Mouse (Mus musculus): Measurements from ENCODE around the gene Grpr. TPM values are rescaled to one million over a fixed set of nuclear protein-coding genes. Genes with fewer than 3 reads are reported as not detected.

Grpr gene
- total RNA-seq (2021) = under 1 TPM in 1 of 2 experiments, not detected in 1; 0.21 TPM
- long read RNA-seq, experiment 1 = 0 reads
- long read RNA-seq, experiment 2 = 0 reads

- DNase-seq (ENCODE audit: low spot score in 2 of 2) = peak in 1 of 2 experiments; percentile 11
These were observed at the start of gene Grpr for GRCm38 (mm10) chrX:163549666-163550065. Gene Grpr, minus strand, starts transcription at chrX:163549677.

- DNase-seq (ENCODE audit: low spot score in 2 of 2) = no peak
These were observed 11.0 kb upstream of the Grpr start for GRCm38 (mm10) chrX:163560521-163560920.

- DNase-seq (ENCODE audit: low spot score in 2 of 2) = no peak
These were observed 2.4 kb downstream of the Grpr start for GRCm38 (mm10) chrX:163547042-163547441.

DNA sequence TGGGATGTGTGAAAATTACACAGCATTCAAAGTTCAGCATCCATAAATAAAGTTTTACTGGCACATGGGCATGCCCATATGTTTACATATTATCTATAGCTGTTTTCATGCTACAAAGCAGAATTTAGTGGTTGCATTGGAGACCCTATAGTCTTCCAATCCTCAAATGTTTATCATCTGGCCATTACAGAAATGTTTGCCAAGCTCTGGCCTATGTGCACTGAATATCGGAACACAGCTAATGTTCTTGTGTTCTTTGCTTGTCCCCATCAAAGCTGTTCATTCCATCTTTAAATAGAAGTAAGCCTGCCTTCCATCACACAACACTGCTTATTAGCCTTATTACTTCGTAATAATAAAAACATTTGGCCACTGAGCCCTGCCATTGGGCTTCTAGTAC lies 16.6 kb downstream of the Grpr start:
- DNase-seq (ENCODE audit: low spot score in 2 of 2) = no peak

- no peak for DNase-seq (ENCODE audit: low spot score in 2 of 2)
These were observed 30.4 kb downstream of the Grpr start for GRCm38 (mm10) chrX:163518963-163519541.

GRCm38 (mm10) chrX:163511766-163512165 lies 37.7 kb downstream of the Grpr start:
- no peak for DNase-seq (ENCODE audit: low spot score in 2 of 2)

DNA sequence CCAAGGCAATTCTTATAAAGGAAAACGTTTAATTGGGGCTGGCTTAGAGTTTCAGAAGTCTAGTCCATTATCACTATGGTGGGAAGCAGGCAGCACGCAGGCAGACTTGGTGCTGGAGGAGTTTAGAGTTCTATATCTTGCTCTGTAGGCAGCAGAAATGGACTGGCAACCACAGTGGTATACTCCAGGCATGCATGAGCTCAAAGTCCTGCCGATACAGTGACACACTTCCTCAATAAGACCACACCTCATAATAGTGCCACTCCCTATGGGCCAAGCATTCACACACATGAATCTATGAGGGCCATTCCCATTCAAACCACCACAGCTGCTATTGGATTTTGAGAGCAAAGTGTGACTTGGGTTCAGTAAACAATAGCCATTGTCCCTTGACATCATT lies 47.4 kb downstream of the Grpr start:
- no peak for DNase-seq (ENCODE audit: low spot score in 2 of 2)

Other genes with a start within 250 kb of the Grpr start
- gene Rnf138rt1, start 211.7 kb upstream of the Grpr start, total RNA-seq (2021) = under 1 TPM in 1 of 2 experiments, not detected in 1; 0.22 TPM